Mouse (Mus musculus): ENCODE measurements around the gene Baz1a.
"Not testable (repeated sequence)": the region's sequence is repeated elsewhere in the genome, so short reads cannot be mapped to it uniquely, and the experiment has no call there.

The Baz1a gene

GRCm38 (mm10) chr12:54980532-54980931, 33.6 kb downstream of the Baz1a start:
- DNase-seq = no peak

DNA sequence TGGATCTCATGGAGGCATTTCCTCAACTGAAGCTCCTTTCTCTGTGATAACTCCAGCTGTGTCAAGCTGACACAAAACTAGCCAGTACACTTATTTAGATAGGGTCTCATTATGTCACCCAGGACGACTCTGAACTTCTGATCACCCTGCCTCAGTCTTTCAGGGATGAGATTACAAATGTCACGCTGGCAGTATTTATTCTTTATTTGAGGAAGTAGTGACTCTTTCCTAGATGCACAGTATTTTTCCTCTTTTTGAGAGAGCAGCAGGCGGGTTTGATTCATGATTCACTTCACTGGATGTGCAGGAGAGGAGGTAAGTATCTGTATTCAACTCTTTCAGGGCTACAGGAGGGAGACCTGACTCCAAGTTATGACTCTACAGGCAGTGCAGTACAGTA, 45.1 kb downstream of the Baz1a start:
- no peak for DNase-seq

DNA sequence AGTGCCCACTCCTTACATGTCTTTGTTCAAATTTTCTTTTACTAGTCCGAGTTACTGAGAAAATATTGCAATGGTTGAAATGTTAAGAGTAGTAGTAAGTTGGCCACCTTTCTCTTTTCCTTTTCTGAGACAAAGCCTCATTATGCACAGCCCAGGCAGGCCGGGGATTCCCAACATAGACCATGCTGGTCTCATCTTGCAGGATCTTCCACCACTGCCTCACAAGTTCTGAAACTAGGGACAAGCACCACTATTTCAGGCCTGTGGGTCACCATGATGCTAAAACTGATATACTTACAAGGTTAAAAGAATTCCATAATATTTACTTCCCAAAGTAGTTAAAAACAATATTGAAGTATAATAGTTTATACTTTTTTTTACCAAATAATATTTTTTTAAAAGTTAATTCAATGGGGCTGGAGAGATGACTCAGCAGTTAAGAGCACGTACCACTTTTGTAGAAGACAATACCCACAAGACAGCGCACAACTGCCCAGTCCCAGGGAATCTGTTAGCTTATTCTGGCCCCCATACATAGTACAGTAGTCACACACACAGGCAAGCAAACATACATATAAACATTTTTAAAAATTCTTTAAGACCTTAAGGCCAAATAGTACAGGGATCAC, 48.5 kb downstream of the Baz1a start:
- DNase-seq = no peak

DNA sequence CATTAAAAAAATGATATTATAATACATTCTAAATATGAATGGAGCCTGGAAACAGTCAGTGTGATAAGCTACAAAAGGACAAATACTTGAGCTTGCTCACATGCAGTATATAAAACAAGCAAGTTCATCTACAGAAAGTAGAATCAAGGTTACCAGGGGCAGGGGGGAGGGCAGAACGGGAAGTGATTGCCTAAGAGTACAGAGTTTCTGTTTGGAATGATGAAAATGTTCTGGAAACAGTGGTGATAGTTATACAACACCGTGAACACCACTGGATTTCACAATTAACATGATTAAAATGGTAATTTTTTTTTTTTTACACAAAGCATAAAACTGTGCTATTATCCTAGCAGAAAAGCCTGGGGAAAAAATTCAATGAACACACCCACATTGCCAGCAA, 54.6 kb downstream of the Baz1a start:
- DNase-seq = no peak

DNA sequence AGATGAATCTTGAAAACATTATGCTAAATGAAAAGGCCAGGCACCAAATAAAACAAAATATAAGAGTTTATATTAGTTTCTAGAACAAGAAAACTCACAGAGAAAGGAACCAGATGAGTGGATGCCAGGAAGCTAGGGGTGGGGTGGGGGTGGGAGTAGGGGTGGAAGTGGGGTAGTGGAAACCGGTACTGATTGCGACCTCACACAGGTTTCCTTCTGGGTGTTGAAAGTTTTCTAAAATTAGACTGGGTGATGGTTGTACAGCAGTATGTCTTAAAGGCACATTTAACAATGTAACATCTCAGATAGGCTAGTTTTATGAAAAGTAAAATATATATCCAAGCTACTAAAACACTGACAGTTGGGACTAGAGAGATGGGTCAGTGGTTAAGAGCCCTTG, 57.2 kb downstream of the Baz1a start:
- DNase-seq = no peak

DNA sequence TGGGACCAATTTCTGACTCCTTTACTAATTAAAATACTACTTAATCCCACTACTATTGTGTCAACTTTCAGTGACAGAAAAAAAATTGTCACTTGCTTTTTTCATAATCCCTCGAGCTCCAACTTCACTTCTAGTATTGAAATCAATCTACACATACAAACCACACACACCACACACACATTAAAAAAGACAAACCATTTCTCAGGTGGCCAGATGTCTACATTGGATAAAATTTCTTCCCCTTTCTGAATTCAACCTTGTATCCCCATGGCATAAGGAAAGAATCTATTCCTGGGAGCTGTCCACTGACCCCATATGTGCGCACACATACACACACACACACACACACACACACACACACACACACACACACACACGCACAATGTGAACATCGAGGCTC, 57.7 kb downstream of the Baz1a start:
- no peak for DNase-seq

DNA sequence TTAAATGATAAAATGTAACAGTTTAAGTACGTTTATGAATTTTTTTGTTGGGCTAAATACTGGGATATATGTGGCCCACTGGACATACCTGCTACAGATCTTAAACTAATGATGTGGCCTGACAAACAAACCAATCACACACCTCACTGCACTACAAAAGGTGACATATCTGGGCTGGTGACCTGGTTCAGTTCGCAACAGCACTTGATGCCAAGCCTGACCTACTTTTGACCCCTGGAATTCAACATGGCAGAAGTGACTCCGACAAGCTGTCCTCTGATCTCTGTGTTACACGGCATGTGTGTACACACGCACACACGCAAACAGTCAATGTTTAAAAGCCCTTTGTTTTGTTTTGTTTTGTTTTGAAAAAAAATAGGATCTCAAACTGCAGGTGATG, 68.0 kb downstream of the Baz1a start:
- no peak for DNase-seq

DNA sequence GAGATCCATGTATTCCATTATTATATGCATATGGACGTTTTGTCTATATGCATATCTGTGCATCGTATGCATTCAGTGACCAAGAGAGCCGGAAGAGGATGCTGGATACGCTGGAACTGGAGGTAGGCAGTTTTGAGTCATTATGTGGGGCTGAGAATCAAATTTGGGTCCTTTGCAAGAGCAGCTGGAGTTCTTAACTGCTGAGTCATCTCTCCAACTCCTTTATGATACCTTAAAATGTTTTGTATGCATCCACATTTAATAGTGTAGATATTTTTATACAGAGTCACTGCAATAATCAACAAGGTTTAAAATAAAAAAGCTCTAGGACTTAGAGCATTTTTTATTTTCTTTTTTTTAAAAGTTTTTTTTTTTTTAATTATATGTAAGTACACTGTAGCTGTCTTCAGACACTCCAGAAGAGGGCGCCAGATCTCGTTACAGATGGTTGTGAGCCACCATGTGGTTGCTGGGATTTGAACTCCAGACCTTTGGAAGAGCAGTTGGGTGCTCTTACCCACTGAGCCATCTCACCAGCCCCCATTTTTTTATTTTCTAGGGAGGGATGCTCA, 71.5 kb downstream of the Baz1a start:
- not testable (repeated sequence) for DNase-seq

DNA sequence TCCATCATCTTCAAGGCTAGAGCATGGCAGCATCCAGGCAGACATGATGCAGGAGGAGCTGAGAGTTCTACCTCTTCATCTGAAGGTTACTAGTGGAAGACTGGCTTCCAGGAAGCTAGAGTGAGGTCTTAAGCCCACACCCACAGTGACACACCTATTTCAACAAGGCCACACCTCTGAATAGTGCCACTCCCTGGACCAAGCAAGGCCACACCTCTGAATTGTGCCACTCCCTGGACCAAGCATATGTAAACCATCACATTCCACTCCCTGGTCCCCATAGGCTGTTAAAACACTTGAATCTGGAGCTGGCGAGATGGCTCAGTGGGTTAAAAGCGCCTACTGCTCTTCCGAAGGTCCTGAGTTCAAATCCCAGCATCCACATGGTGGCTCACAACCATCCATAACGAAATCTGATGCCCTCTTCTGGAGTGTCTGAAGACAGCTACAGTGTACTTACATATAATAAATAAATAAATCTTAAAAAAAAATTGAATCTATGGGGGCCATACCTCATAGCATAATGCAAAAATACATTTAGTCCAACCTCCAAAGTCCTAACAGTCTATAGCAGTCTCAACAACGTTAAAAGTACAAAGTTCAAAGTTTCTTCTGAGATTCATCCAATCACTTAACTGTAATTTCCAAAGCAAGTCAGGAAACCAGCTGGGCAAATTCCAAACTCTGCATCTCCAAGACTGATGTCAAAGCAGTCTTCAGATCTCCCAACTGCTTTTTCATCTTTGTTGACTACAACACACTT, 76.4 kb downstream of the Baz1a start:
- not testable (repeated sequence) for DNase-seq

GRCm38 (mm10) chr12:54910387-54910786, 103.8 kb downstream of the Baz1a start:
- DNase-seq = no peak

DNA sequence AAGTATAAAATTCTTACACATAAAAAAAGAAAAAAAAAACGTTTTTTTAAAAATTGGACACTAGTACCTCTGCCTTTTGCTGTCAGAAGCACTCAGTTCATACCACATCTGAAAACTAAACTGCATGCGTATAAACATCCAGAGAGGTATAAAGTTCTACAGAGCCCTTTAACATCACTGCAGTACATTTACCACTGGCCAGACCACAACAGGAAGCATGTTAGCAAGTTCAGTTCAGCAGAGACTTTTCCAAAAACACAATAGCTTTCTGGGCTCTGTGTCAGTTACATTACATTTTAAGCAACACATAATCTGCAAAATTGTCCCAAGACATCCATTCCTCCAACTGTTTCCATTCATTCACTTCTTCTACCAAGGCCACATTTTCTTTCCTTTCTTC, 121.6 kb downstream of the Baz1a start:
- DNase-seq = not testable (repeated sequence)

- no peak for DNase-seq
Observed at GRCm38 (mm10) chr12:54890426-54890825, 123.7 kb downstream of the Baz1a start.

- no peak for DNase-seq
Observed at GRCm38 (mm10) chr12:54887580-54888127, 126.5 kb downstream of the Baz1a start.

GRCm38 (mm10) chr12:54879630-54880029, 134.5 kb downstream of the Baz1a start:
- peak; percentile 48 to 55 for DNase-seq

- DNase-seq = peak; percentile 23 to 50
Observed at GRCm38 (mm10) chr12:54879211-54879610, 134.9 kb downstream of the Baz1a start.

GRCm38 (mm10) chr12:54877875-54878274, 136.3 kb downstream of the Baz1a start:
- no peak for DNase-seq

DNA sequence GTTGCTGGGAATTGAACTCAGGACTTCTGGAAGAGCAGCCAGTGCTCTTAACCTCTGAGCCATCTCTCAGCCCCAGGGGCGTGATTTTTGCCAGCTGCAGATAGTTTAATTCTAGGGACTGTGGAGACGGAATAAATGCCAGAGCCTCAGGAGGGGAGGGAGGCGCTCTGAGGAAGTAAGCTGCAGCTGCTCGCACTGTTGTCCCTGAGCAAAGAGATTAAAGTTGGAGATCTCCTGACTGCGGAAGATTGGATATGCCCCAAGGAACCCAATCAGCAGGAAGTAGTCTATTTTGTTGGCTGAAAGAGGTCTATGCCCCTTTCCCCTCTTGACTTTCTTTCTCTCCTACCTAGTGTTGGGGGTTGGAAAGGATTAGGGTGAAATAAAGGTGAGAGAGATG, 137.3 kb downstream of the Baz1a start:
- no peak for DNase-seq

DNA sequence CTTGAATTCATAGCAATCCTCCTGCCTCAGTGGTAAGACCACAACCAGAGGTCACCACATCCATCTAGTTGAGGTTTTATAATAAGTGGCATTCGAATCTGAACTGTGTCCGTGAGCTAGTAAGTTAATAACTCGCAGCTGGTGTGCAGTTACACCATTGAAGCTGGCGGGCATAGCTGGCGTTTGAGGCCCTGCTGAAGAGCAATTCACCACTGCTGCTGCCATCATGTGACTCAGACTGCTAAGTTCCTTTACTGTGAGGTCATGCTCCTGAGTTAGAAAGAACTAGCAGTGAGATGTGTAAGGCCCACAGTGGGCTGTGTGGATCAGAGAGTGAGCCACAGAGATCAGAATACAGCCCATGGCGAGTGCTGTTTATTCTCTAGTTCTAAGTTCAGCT, 139.4 kb downstream of the Baz1a start:
- no peak for DNase-seq

GRCm38 (mm10) chr12:54862606-54863535, 151.3 kb downstream of the Baz1a start, which contains the start of gene Cfl2:
TSS of gene Cfl2 (minus strand) at chr12:54862877.
- peak; percentile 74 to 81 for DNase-seq

DNA sequence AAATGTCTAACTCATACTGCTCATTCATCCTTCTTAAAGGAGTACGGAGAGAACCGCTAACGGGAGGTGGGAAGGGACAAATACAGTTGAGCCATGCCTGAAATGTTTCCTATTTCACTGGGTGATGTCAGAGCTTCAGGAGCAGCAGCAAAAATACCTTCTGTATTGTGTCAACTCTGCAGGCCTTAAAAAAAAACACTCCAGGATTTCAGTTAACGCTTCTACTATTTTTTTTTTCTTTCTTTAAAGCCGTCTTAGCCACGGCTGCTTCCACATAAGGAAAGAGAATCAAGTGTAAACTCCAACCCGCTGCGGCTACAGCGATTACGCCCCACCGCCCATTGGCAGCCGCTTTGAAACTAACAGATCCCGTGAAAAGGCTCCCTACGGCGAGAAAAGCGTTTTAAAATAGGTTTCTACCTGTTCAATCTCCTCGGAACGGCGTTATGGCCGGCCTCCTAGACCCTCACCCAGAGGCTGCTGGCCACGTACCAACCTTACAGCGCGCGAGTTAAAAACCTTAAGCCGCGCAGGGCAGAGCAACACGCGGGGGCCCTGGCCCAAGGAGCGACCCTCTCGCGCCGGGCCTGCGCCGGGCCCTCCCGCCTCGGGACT, 152.1 kb downstream of the Baz1a start:
- no peak for DNase-seq

GRCm38 (mm10) chr12:54859531-54859930, 154.6 kb downstream of the Baz1a start:
- no peak for DNase-seq

- DNase-seq = no peak
Observed at GRCm38 (mm10) chr12:54850551-54850950, 163.6 kb downstream of the Baz1a start.
